ENCODE assay signal across 9 mouse cellular contexts in genomic region chr14:20113189-20113961, GRCm38 (mm10). TPM values are rescaled to one million over a fixed set of nuclear protein-coding genes. Genes with fewer than 3 reads are reported as not detected.
A peak's percentile ranks its signal among the peaks of the same experiment; 100 is the strongest.
DNase-seq lines count a peak whose midpoint lies in the region; ATAC-seq and TF ChIP-seq lines count a peak whose summit lies in the region.
"Had no signal": no experiment of that assay in that cellular context is flagged by ENCODE, and none has a peak within 500 bp of the region (broad histone marks: within the 10 kb centered on the region; RNA-seq: fewer than 3 reads in every experiment).

No protein-coding gene starts in this region.

- H3K9me3 ChIP-seq in kidney, postnatal 0 days (replicated peaks; ENCODE audit: low read length): no peaks in the 10 kb centered on the region
- H3K9me3 ChIP-seq in embryonic facial prominence, embryonic 10.5 days: no peaks in the 10 kb centered on the region; the same call in 1 of the 2 replicates
- no peaks in the 10 kb centered on the region for H3K9me3 ChIP-seq in liver, embryonic 16.5 days (replicated peaks; ENCODE audit: control insufficient read depth, low read length)
- H3K9me3 ChIP-seq: G1E had no signal

- no peak for TF ChIP-seq CTCF in kidney, postnatal 0 days (IDR thresholded peaks at IDR 0.05; ENCODE audit: low read depth)

- no peak overlapping the region for H3K9ac ChIP-seq in kidney, postnatal 0 days (ENCODE audit: low read depth, low read length)
- H3K9ac ChIP-seq in liver, embryonic 16.5 days (ENCODE audit: low read depth, low read length): no peak overlapping the region

- no peaks in the 10 kb centered on the region for H3K27me3 ChIP-seq in kidney, postnatal 0 days (ENCODE audit: insufficient read depth, low read length)
- H3K27me3 ChIP-seq in embryonic facial prominence, embryonic 10.5 days (replicated peaks; ENCODE audit: low read depth, poor library complexity, severe bottlenecking): no peaks in the 10 kb centered on the region
- H3K27me3 ChIP-seq in liver, embryonic 16.5 days (ENCODE audit: control insufficient read depth, insufficient read depth, low read depth, low read length): no peaks in the 10 kb centered on the region

- H3K4me2 ChIP-seq in kidney, postnatal 0 days (ENCODE audit: low read length): no peak overlapping the region
- H3K4me2 ChIP-seq in liver, embryonic 16.5 days (ENCODE audit: low read depth, low read length): no peak overlapping the region

- no peaks in the 10 kb centered on the region for H3K36me3 ChIP-seq in kidney, postnatal 0 days (ENCODE audit: insufficient read depth, low read length)
- H3K36me3 ChIP-seq in embryonic facial prominence, embryonic 10.5 days (replicated peaks): no peaks in the 10 kb centered on the region
- H3K36me3 ChIP-seq in liver, embryonic 16.5 days (ENCODE audit: control insufficient read depth, insufficient read depth): no peaks in the 10 kb centered on the region
- H3K36me3 ChIP-seq: G1E had no signal

- no peak overlapping the region for H3K4me3 ChIP-seq in kidney, postnatal 0 days (replicated peaks; ENCODE audit: low read depth, low read length)
- no peak overlapping the region for H3K4me3 ChIP-seq in embryonic facial prominence, embryonic 10.5 days
- no peak overlapping the region for H3K4me3 ChIP-seq in liver, embryonic 16.5 days (ENCODE audit: low read depth, low read length)

- peak; percentile 16 for DNase-seq in embryo, embryonic 10 days (ENCODE audit: low spot score)
- DNase-seq in embryo, embryonic 9.5 days (ENCODE audit: extremely low spot score): no peak
- peak; percentile 72 for DNase-seq in kidney, postnatal 0 days (ENCODE audit: low spot score)
- no peak for DNase-seq in kidney, postnatal 36 days
- no peak for DNase-seq in embryonic facial prominence, embryonic 10.5 days (ENCODE audit: low spot score)
- DNase-seq in right cerebral cortex, postnatal 4 days: no peak
- no peak for DNase-seq in heart, adult 9 months (ENCODE audit: low spot score in 2 of 2)

- WGBS in kidney, postnatal 0 days: 24% methylated on average over 7 of the region's 7 CpGs
- 65% methylated on average over 7 of the region's 7 CpGs for WGBS in embryonic facial prominence, embryonic 10.5 days
- WGBS in liver, embryonic 16.5 days (ENCODE audit: insufficient replicate concordance): 36% methylated on average over 7 of the region's 7 CpGs

- no peak overlapping the region for H3K27ac ChIP-seq in kidney, postnatal 0 days
- H3K27ac ChIP-seq in embryonic facial prominence, embryonic 10.5 days (replicated peaks): peak overlapping the region; percentile 40; the same call in 1 of the 2 replicates
- H3K27ac ChIP-seq in liver, embryonic 16.5 days (ENCODE audit: low read length): no peak overlapping the region

- ATAC-seq in kidney, postnatal 0 days (replicated peaks; ENCODE audit: low FRiP score, low read depth): peak; percentile 64
- ATAC-seq in liver, embryonic 16.5 days (ENCODE audit: low read depth): peak; percentile 78

- peaks cover 7% of the 10 kb centered on the region; the same call in 1 of the 2 replicates for H3K4me1 ChIP-seq in kidney, postnatal 0 days (replicated peaks; ENCODE audit: insufficient read depth, low read length)
- H3K4me1 ChIP-seq in embryonic facial prominence, embryonic 10.5 days: peaks cover 16% of the 10 kb centered on the region
- no peaks in the 10 kb centered on the region; the same call in 1 of the 2 replicates for H3K4me1 ChIP-seq in liver, embryonic 16.5 days (ENCODE audit: control insufficient read depth, low read depth, low read length)

RNA-seq across cellular contexts. Expression of gene Saysd1, which starts 25.0 kb away (rescaled TPM):
- polyA plus RNA-seq in kidney, postnatal 0 days (2015; fragmentation: Nextera tagmentation; extraction: Ambion mirVana): 18.1 and 19.3 TPM in 2 replicates
- polyA plus RNA-seq in embryonic facial prominence, embryonic 10.5 days (2016; fragmentation: Nextera tagmentation; extraction: Ambion mirVana): 9.2 and 11.1 TPM in 2 replicates
- polyA plus RNA-seq in liver, embryonic 16.5 days (2015; fragmentation: Nextera tagmentation; extraction: Ambion mirVana): 4.0 and 4.4 TPM in 2 replicates

Comparison
In these comparisons a context has a peak if more than half of its experiments do, and no peak if none do; other contexts are left out.
1. DNase-seq: peak in embryo, embryonic 10 days (single experiment) and kidney, postnatal 0 days (single experiment); none in embryo, embryonic 9.5 days (single experiment), kidney, postnatal 36 days (0 of 2), embryonic facial prominence, embryonic 10.5 days (single experiment), right cerebral cortex, postnatal 4 days (single experiment) and heart, adult 9 months (0 of 2).